Mouse (Mus musculus) stomach, postnatal 0 days (tissue): ENCODE results near the gene Masp1.

Experiments used
- CTCF ChIP-seq: IDR thresholded peaks from 2 replicates; pipeline ENCODE4 v1.5.1; 2016; ENCODE audit warnings: antibody characterized with exemption, low read depth, mild to moderate bottlenecking, moderate library complexity
- EP300 ChIP-seq: optimal IDR thresholded peaks from 2 replicates; pipeline ENCODE3; 2016; ENCODE audit warnings: antibody characterized with exemption

GRCm38 (mm10) chr16:23541046-23541445, 20.4 kb upstream of the Masp1 start:
- TF ChIP-seq CTCF: no peak
- TF ChIP-seq EP300: no peak
